Mouse (Mus musculus): ENCODE measurements at regions not wholly inside any gene's neighbourhood (a gene's known extent, or its start where the extent isn't known, plus 50 kb on each side); places are given as distances from the start of the nearest gene placed in this dataset.

DNA sequence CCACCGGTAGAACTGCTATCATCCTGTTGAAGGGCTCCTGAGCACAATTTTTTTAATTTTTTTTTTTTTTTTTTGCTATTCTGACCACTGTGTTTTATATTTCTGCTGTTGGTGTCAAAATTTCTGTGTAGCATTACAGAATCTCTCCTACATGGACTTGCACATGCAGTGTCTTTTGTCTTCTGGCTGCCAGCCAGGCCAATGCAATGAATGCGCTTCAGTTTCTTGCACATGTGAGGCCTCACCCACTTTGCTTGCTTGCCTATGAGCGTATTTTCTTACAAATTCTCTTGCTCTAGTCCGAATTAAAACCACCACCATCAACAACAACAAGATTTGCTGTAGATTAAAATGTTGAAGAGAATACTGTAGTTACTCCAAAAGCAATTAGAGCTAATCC, 213.2 kb upstream of the P2ry1 start:
- no peaks in the 10 kb centered on the region for H3K27me3 ChIP-seq (ENCODE audit: control insufficient read depth, insufficient read depth, low read length)
- no peaks in the 10 kb centered on the region for H3K9me3 ChIP-seq (ENCODE audit: control insufficient read depth, low read length)
- H3K36me3 ChIP-seq (ENCODE audit: control insufficient read depth, insufficient read depth, low read length), result no peaks in the 10 kb centered on the region
- H3K4me1 ChIP-seq (ENCODE audit: control insufficient read depth, insufficient read depth, low read length), result no peaks in the 10 kb centered on the region
- WGBS, result 89% methylated on average over 4 of the region's 4 CpGs
- DNase-seq (ENCODE audit: low spot score, missing footprints) (no peak), ATAC-seq (ENCODE audit: low FRiP score) (no peak)
- H3K4me2 ChIP-seq, result no peak overlapping the region
- no peak overlapping the region for H3K27ac ChIP-seq (ENCODE audit: low read depth, low read length)
- H3K4me3 ChIP-seq (ENCODE audit: low read depth, low read length), result no peak overlapping the region
- no peak overlapping the region for H3K9ac ChIP-seq (ENCODE audit: low read length)

DNA sequence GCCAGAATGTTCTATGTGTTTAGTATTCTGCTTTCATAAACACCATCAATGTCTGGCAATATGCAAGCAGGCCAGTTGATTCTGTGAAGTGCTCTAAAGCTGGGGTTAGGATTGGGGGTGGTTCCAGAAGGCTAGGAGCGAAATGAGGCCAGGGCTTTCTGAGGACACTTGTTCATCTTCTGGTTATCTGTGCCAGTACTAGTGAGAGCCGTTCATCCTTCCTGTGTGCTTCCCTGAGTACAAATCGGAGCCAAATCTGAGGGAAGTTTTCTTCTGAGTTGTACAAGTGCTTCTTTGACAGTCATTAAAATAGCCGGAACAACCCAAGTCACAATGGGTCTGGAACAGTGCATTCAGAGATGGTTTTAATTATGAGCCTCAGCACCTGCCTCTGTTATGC, 210.4 kb upstream of the P2ry1 start:
- H3K9me3 ChIP-seq (ENCODE audit: control insufficient read depth, low read length), result no peaks in the 10 kb centered on the region
- no peak overlapping the region for H3K4me3 ChIP-seq (ENCODE audit: low read depth, low read length)
- H3K27me3 ChIP-seq (ENCODE audit: control insufficient read depth, insufficient read depth, low read length), result no peaks in the 10 kb centered on the region
- no peak for ATAC-seq (ENCODE audit: low FRiP score)
- H3K9ac ChIP-seq (ENCODE audit: low read length), result no peak overlapping the region
- no peak overlapping the region for H3K27ac ChIP-seq (ENCODE audit: low read depth, low read length)
- H3K36me3 ChIP-seq (ENCODE audit: control insufficient read depth, insufficient read depth, low read length), result no peaks in the 10 kb centered on the region
- whole genome bisulfite sequencing, result 88% methylated on average over 4 of the region's 4 CpGs
- no peak overlapping the region for H3K4me2 ChIP-seq
- no peak for DNase-seq (ENCODE audit: low spot score, missing footprints)
- no peaks in the 10 kb centered on the region for H3K4me1 ChIP-seq (ENCODE audit: control insufficient read depth, insufficient read depth, low read length)

DNA sequence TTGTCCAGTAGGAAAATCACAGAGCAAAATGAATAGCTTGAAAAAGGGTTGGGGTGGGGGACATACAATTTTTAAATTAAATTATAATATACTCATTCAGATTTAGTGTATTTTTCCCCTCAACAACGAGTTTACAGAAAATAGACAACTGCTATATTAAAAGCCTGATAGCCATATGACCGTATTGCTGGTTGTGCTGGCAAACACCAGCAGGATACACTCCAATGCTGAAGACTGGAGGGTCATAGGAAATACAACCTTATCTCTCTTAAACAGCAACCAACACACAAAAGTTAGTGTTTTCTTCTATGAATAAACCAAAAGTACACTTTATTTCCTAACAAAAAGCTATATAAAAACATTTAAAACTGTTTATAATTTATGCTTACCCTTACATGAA, 206.4 kb upstream of the P2ry1 start:
- no peaks in the 10 kb centered on the region for H3K27me3 ChIP-seq (ENCODE audit: control insufficient read depth, insufficient read depth, low read length)
- no peak for ATAC-seq (ENCODE audit: low FRiP score)
- whole genome bisulfite sequencing, result 85% methylated on average over 2 of the region's 2 CpGs
- H3K9me3 ChIP-seq (ENCODE audit: control insufficient read depth, low read length), result no peaks in the 10 kb centered on the region
- no peaks in the 10 kb centered on the region for H3K36me3 ChIP-seq (ENCODE audit: control insufficient read depth, insufficient read depth, low read length)
- no peaks in the 10 kb centered on the region for H3K4me1 ChIP-seq (ENCODE audit: control insufficient read depth, insufficient read depth, low read length)
- no peak for DNase-seq (ENCODE audit: low spot score, missing footprints)
- no peak overlapping the region for H3K27ac ChIP-seq (ENCODE audit: low read depth, low read length)
- no peak overlapping the region for H3K4me2 ChIP-seq
- H3K9ac ChIP-seq (ENCODE audit: low read length), result no peak overlapping the region
- no peak overlapping the region for H3K4me3 ChIP-seq (ENCODE audit: low read depth, low read length)

DNA sequence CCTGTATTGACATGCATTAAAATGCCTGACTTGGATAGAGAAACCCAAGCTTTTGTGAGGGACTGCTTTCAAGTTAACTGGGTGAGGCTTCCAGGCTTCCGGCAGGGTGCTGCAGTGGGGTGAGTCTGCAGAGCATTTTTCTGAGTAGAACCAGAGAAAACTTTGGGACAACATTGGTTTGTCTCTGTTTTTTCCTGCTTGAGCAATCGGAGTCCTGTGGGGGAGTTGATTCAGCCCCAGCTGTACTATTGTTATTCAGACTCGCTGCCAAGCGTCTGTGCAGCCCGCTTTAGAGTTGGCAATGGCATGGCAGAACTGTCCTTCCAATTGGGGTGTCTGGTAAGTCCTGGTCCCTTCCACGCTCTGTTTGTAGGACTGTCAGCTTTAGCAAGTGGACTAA, 204.8 kb upstream of the P2ry1 start:
- H3K9me3 ChIP-seq (ENCODE audit: control insufficient read depth, low read length), result no peaks in the 10 kb centered on the region
- WGBS, result 77% methylated on average over 6 of the region's 6 CpGs
- DNase-seq (ENCODE audit: low spot score, missing footprints), result no peak

DNA sequence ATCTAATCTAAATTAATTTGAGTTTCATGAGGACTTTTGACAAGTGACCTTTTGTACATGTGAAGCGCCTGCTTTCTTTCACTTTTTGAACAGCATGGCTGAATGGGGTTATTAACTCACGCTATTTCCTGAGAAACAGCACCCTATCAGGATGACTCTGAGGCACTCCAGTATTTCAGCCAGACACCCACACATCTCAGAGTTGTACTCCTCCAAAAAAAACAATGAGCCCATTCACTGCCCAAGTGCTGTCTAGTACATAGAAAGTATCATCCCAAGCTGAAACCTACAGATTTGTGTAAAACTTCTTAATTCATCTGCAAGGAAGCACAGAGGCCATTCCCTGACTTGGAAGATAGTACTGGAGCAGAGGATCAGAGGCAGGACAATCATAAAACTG, 204.1 kb upstream of the P2ry1 start:
- ATAC-seq (ENCODE audit: low FRiP score) (no peak), DNase-seq (ENCODE audit: low spot score, missing footprints) (no peak)
- Histone ChIP-seq H3K36me3 (ENCODE audit: control insufficient read depth, insufficient read depth, low read length) (no peaks in the 10 kb centered on the region), H3K9ac (ENCODE audit: low read length) (no peak overlapping the region), H3K27me3 (ENCODE audit: control insufficient read depth, insufficient read depth, low read length) (no peaks in the 10 kb centered on the region), H3K4me2 (no peak overlapping the region), H3K9me3 (ENCODE audit: control insufficient read depth, low read length) (no peaks in the 10 kb centered on the region), H3K27ac (ENCODE audit: low read depth, low read length) (no peak overlapping the region), H3K4me3 (ENCODE audit: low read depth, low read length) (no peak overlapping the region), H3K4me1 (ENCODE audit: control insufficient read depth, insufficient read depth, low read length) (no peaks in the 10 kb centered on the region)
- WGBS, result 86% methylated on average over 2 of the region's 2 CpGs

More for the DNA sequence above, 204.8 kb upstream of the P2ry1 start:
- H3K4me3 ChIP-seq (ENCODE audit: low read depth, low read length), result no peak overlapping the region
- ATAC-seq (ENCODE audit: low FRiP score), result no peak
- no peaks in the 10 kb centered on the region for H3K4me1 ChIP-seq (ENCODE audit: control insufficient read depth, insufficient read depth, low read length)
- no peak overlapping the region for H3K4me2 ChIP-seq
- no peak overlapping the region for H3K27ac ChIP-seq (ENCODE audit: low read depth, low read length)
- no peak overlapping the region for H3K9ac ChIP-seq (ENCODE audit: low read length)
- H3K36me3 ChIP-seq (ENCODE audit: control insufficient read depth, insufficient read depth, low read length), result no peaks in the 10 kb centered on the region
- H3K27me3 ChIP-seq (ENCODE audit: control insufficient read depth, insufficient read depth, low read length), result no peaks in the 10 kb centered on the region

DNA sequence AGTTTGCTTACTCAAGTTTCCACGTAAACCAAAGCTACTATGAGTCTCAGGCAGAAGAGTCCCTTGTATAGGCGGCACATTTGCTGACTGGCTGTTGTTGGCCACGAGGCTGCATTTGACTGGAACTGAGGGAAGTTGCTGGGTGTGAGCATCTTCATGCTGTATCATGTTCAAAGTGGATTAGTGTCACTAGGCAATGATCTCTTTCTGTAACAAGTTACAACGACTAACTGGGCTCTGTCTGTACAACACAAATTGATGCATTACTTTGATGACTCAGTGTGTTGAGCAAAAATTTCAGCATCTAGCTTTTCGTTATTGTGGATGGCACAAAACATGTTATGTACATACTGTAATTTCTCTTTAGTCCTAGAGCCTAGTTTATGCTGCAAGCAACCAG, 203.7 kb upstream of the P2ry1 start:
- Histone ChIP-seq H3K9ac (ENCODE audit: low read length) (no peak overlapping the region), H3K27me3 (ENCODE audit: control insufficient read depth, insufficient read depth, low read length) (no peaks in the 10 kb centered on the region), H3K27ac (ENCODE audit: low read depth, low read length) (no peak overlapping the region), H3K9me3 (ENCODE audit: control insufficient read depth, low read length) (no peaks in the 10 kb centered on the region), H3K4me2 (no peak overlapping the region), H3K4me1 (ENCODE audit: control insufficient read depth, insufficient read depth, low read length) (no peaks in the 10 kb centered on the region), H3K4me3 (ENCODE audit: low read depth, low read length) (no peak overlapping the region), H3K36me3 (ENCODE audit: control insufficient read depth, insufficient read depth, low read length) (no peaks in the 10 kb centered on the region)
- ATAC-seq (ENCODE audit: low FRiP score), result no peak
- 90% methylated on average over 5 of the region's 5 CpGs for WGBS
- DNase-seq (ENCODE audit: low spot score, missing footprints), result no peak

DNA sequence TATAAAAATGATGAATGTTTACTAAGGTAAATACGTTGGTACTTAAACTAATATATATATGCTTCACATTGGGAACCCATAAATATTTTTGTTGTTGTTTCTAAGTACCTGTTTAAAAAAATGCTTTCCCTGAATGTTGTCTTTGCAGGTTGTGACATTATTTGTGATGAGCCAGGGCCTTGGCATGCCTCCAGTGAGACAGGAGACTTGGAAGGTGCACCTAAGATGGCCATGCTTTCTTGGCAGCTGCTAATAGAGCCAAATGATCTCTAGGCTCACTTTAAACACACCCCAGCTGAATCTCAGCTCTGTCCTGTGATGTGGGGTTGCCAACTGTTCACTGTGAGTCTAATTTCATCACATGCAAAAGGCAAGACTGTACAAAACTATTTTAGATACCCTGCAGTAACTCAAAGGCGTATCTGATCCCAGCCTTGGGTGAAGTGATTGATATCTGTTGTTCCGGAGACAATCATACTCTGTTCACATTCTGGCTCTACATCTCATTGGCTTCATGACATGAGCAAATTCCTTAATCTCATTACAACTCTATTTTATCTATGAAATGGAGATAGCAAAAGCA, 197.8 kb upstream of the P2ry1 start:
- H3K4me2 ChIP-seq, result no peak overlapping the region
- no peak overlapping the region for H3K4me3 ChIP-seq (ENCODE audit: low read depth, low read length)
- H3K9ac ChIP-seq (ENCODE audit: low read length), result no peak overlapping the region
- DNase-seq (ENCODE audit: low spot score, missing footprints) (no peak), ATAC-seq (ENCODE audit: low FRiP score) (no peak)
- no peaks in the 10 kb centered on the region for H3K9me3 ChIP-seq (ENCODE audit: control insufficient read depth, low read length)
- WGBS, result 92% methylated on average over 3 of the region's 3 CpGs
- no peaks in the 10 kb centered on the region for H3K27me3 ChIP-seq (ENCODE audit: control insufficient read depth, insufficient read depth, low read length)
- H3K27ac ChIP-seq (ENCODE audit: low read depth, low read length), result no peak overlapping the region
- no peaks in the 10 kb centered on the region for H3K4me1 ChIP-seq (ENCODE audit: control insufficient read depth, insufficient read depth, low read length)
- no peaks in the 10 kb centered on the region for H3K36me3 ChIP-seq (ENCODE audit: control insufficient read depth, insufficient read depth, low read length)

DNA sequence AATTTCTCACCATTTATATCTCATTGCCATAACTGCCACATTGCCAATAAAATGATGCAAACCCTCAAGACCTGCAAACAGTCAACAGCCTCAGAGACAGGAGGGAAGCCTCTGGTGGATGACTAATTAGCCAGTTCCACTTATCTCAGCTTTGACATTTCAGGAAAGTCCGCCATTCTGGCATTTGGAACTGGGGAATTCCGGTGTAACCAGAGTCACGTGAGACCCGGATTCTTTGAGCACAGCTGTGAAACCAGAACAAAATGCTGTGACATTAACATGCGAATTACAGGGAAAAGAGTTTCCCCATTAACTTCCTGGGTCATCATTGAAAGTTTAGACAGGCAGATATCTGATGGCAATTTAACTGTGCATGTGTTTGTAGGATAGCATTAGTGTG, 190.7 kb upstream of the P2ry1 start:
- Histone ChIP-seq H3K4me3 (ENCODE audit: low read depth, low read length) (no peak overlapping the region), H3K9me3 (ENCODE audit: control insufficient read depth, low read length) (no peaks in the 10 kb centered on the region), H3K4me2 (no peak overlapping the region), H3K36me3 (ENCODE audit: control insufficient read depth, insufficient read depth, low read length) (no peaks in the 10 kb centered on the region), H3K9ac (ENCODE audit: low read length) (no peak overlapping the region), H3K27ac (ENCODE audit: low read depth, low read length) (no peak overlapping the region), H3K27me3 (ENCODE audit: control insufficient read depth, insufficient read depth, low read length) (no peaks in the 10 kb centered on the region), H3K4me1 (ENCODE audit: control insufficient read depth, insufficient read depth, low read length) (no peaks in the 10 kb centered on the region)
- DNase-seq (ENCODE audit: low spot score, missing footprints) (no peak), ATAC-seq (ENCODE audit: low FRiP score) (no peak)
- WGBS, result 78% methylated on average over 5 of the region's 5 CpGs

DNA sequence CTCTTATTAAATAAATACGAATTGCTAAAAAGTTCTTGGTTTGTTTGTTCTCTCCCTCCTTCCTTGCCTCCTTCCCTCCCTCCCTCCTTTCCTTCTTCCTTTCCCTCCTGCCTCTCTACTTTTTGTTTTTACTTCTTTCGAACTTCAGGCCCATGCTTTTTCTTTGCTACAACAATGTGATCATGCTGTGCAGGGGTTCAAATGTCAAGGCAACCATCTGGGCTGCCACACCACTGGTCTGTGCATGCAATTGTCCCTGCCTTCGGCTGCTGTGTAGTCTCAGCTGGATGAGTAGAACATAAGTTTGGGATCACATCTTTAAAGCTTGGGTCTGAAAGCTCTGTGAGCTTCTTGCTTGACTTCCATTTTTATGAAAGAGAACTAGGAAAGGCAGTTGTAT, 189.1 kb upstream of the P2ry1 start:
- Histone ChIP-seq H3K9ac (ENCODE audit: low read length) (no peak overlapping the region), H3K4me1 (ENCODE audit: control insufficient read depth, insufficient read depth, low read length) (no peaks in the 10 kb centered on the region), H3K36me3 (ENCODE audit: control insufficient read depth, insufficient read depth, low read length) (no peaks in the 10 kb centered on the region), H3K4me2 (no peak overlapping the region), H3K9me3 (ENCODE audit: control insufficient read depth, low read length) (no peaks in the 10 kb centered on the region), H3K27me3 (ENCODE audit: control insufficient read depth, insufficient read depth, low read length) (no peaks in the 10 kb centered on the region), H3K27ac (ENCODE audit: low read depth, low read length) (no peak overlapping the region), H3K4me3 (ENCODE audit: low read depth, low read length) (no peak overlapping the region)
- ATAC-seq (ENCODE audit: low FRiP score) (no peak), DNase-seq (ENCODE audit: low spot score, missing footprints) (peak; percentile 87)
- 35% methylated on average over 3 of the region's 3 CpGs for WGBS

All from midbrain, embryonic 11.5 days (tissue).